Mouse (Mus musculus): ENCODE data around the gene Gm11627. TPM values are rescaled to one million over a fixed set of nuclear protein-coding genes. Genes with fewer than 3 reads are reported as not detected.

Gene Gm11627
- polyA plus RNA-seq, 1 experiment from 2014 or later = 8.9 TPM

GRCm38 (mm10) chr11:102539690-102540089 lies 39.6 kb downstream of the Gm11627 start:
- Histone ChIP-seq H3K4me3 (replicated peaks; ENCODE audit: low read depth, low read length) (no peak overlapping the region), H3K36me3 (ENCODE audit: insufficient read depth, low read length) (no peaks in the 10 kb centered on the region; the same call in 1 of the 2 replicates), H3K9ac (ENCODE audit: low read depth, low read length) (no peak overlapping the region), H3K27me3 (ENCODE audit: insufficient read depth, low read length) (no peaks in the 10 kb centered on the region), H3K27ac (no peak overlapping the region), H3K9me3 (replicated peaks; ENCODE audit: low read length) (no peaks in the 10 kb centered on the region), H3K4me2 (ENCODE audit: low read length) (no peak overlapping the region), H3K4me1 (replicated peaks; ENCODE audit: insufficient read depth, low read length) (no peaks in the 10 kb centered on the region)
- ATAC-seq (replicated peaks; ENCODE audit: low FRiP score, low read depth) (no peak), DNase-seq (ENCODE audit: low spot score) (no peak)
- no peak for TF ChIP-seq CTCF (IDR thresholded peaks at IDR 0.05; ENCODE audit: low read depth)
- 72% methylated on average over 1 of the region's 1 CpGs for WGBS

DNA sequence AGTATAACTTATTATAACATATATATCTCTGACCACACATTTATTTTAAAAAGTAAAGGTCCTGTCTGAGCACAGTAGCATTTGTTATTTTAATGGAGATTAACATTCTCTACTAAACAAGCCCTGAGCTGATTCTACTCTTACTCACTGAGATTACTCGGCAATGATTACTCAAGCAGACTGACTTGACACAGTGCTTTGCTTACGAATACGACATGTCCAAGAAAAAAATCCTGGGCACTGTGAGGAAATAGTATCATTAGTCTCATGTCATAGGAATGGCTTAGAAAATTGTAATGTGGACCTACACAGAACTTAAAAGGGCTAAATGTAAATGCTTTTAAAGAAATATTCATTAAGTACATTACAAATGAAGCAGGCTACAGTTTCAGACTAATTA lies 43.1 kb downstream of the Gm11627 start:
- no peak overlapping the region for H3K9ac ChIP-seq (ENCODE audit: low read depth, low read length)
- WGBS = 58% methylated on average over 3 of the region's 3 CpGs
- no peaks in the 10 kb centered on the region for H3K4me1 ChIP-seq (replicated peaks; ENCODE audit: insufficient read depth, low read length)
- H3K27me3 ChIP-seq (ENCODE audit: insufficient read depth, low read length) = no peaks in the 10 kb centered on the region
- no peaks in the 10 kb centered on the region for H3K9me3 ChIP-seq (replicated peaks; ENCODE audit: low read length)
- H3K4me2 ChIP-seq (ENCODE audit: low read length) = no peak overlapping the region
- H3K36me3 ChIP-seq (ENCODE audit: insufficient read depth, low read length) = no peaks in the 10 kb centered on the region; the same call in 1 of the 2 replicates
- H3K27ac ChIP-seq = no peak overlapping the region
- no peak for TF ChIP-seq CTCF (IDR thresholded peaks at IDR 0.05; ENCODE audit: low read depth)
- no peak overlapping the region for H3K4me3 ChIP-seq (replicated peaks; ENCODE audit: low read depth, low read length)
- no peak for DNase-seq (ENCODE audit: low spot score)
- ATAC-seq (replicated peaks; ENCODE audit: low FRiP score, low read depth) = no peak

DNA sequence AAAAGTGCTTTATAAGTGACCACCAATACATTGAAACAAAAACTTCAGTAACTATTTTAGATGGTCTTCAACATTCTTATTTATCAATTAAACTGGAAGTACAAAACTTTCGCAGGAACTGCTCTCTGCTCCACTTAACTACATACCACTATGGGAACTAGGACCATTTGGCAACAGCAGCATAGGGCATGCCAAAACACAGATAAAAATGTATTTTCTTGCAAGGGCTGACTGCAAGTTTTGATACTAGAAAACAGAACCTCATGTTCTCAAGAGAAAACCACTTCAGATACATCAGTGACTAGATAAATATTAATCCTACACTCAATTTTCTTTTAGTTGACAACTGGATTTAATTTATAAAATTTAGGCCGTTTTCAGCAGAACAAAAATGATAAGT lies 45.2 kb downstream of the Gm11627 start:
- no peak for TF ChIP-seq CTCF (IDR thresholded peaks at IDR 0.05; ENCODE audit: low read depth)
- Histone ChIP-seq H3K4me1 (replicated peaks; ENCODE audit: insufficient read depth, low read length) (no peaks in the 10 kb centered on the region), H3K27ac (no peak overlapping the region), H3K27me3 (ENCODE audit: insufficient read depth, low read length) (no peaks in the 10 kb centered on the region), H3K4me2 (ENCODE audit: low read length) (no peak overlapping the region), H3K9ac (ENCODE audit: low read depth, low read length) (no peak overlapping the region), H3K9me3 (replicated peaks; ENCODE audit: low read length) (no peaks in the 10 kb centered on the region), H3K4me3 (replicated peaks; ENCODE audit: low read depth, low read length) (no peak overlapping the region), H3K36me3 (ENCODE audit: insufficient read depth, low read length) (no peaks in the 10 kb centered on the region; the same call in 1 of the 2 replicates)
- 83% methylated on average over 2 of the region's 2 CpGs for WGBS
- DNase-seq (ENCODE audit: low spot score) (no peak), ATAC-seq (replicated peaks; ENCODE audit: low FRiP score, low read depth) (no peak)

DNA sequence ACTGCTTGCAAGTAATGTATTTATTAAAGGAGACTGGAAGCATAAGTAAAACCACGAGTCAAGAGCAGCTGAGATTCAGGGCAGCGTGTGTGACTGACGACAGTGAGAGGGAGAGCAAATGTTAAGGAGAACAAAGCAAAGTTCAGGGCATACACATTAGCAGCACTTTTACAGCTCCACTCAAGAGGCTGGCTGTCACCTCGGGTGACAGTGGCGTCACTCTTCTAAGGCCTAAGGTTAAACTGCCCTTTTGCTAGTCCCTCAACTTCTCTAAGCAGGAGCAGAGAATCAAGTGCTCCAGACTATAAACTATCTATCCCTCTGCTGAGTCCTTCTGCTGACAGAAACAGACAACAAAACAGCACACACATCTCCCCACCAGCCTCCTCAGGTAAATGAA lies 47.8 kb downstream of the Gm11627 start:
- Histone ChIP-seq H3K36me3 (ENCODE audit: insufficient read depth, low read length) (no peaks in the 10 kb centered on the region; the same call in 1 of the 2 replicates), H3K4me1 (replicated peaks; ENCODE audit: insufficient read depth, low read length) (0 out of 2 replicates have a peak, but pooled peaks cover 4% of the 10 kb centered on the region), H3K27me3 (ENCODE audit: insufficient read depth, low read length) (no peaks in the 10 kb centered on the region), H3K4me2 (ENCODE audit: low read length) (no peak overlapping the region), H3K27ac (peak overlapping the region; percentile 13; the same call in 1 of the 2 replicates), H3K9me3 (replicated peaks; ENCODE audit: low read length) (no peaks in the 10 kb centered on the region), H3K4me3 (replicated peaks; ENCODE audit: low read depth, low read length) (no peak overlapping the region), H3K9ac (ENCODE audit: low read depth, low read length) (no peak overlapping the region)
- no peak for DNase-seq (ENCODE audit: low spot score)
- no peak for ATAC-seq (replicated peaks; ENCODE audit: low FRiP score, low read depth)
- no peak for TF ChIP-seq CTCF (IDR thresholded peaks at IDR 0.05; ENCODE audit: low read depth)
- WGBS = 38% methylated on average over 5 of the region's 5 CpGs

Other genes with a start within 250 kb of the Gm11627 start
- 7.4 and 8.0 TPM in 2 replicates for gene Slc4a1, start 213.3 kb downstream of the Gm11627 start, polyA plus RNA-seq (2015; fragmentation: Nextera tagmentation; extraction: Ambion mirVana)
- gene Rundc3a, start 186.1 kb downstream of the Gm11627 start, polyA plus RNA-seq (2015; fragmentation: Nextera tagmentation; extraction: Ambion mirVana) = 7.0 and 9.2 TPM in 2 replicates
- gene Slc25a39, start 171.5 kb downstream of the Gm11627 start, polyA plus RNA-seq (2015; fragmentation: Nextera tagmentation; extraction: Ambion mirVana) = 352 and 383 TPM in 2 replicates
- gene Grn, start 149.1 kb downstream of the Gm11627 start, polyA plus RNA-seq (2015; fragmentation: Nextera tagmentation; extraction: Ambion mirVana) = 191 and 209 TPM in 2 replicates
- 5.9 and 6.4 TPM in 2 replicates for gene Fam171a2, start 131.8 kb downstream of the Gm11627 start, polyA plus RNA-seq (2015; fragmentation: Nextera tagmentation; extraction: Ambion mirVana)
- gene Itga2b, start 109.3 kb downstream of the Gm11627 start, polyA plus RNA-seq (2015; fragmentation: Nextera tagmentation; extraction: Ambion mirVana) = 12.1 and 12.9 TPM in 2 replicates
- gene Gpatch8, start 23.1 kb downstream of the Gm11627 start, polyA plus RNA-seq (2015; fragmentation: Nextera tagmentation; extraction: Ambion mirVana) = 25.1 and 29.6 TPM in 2 replicates
- 21.8 and 25.9 TPM in 2 replicates for gene Fzd2, start 24.9 kb upstream of the Gm11627 start, polyA plus RNA-seq (2015; fragmentation: Nextera tagmentation; extraction: Ambion mirVana)
- 0.32 and 0.36 TPM in 2 replicates for gene Meioc, start 84.3 kb upstream of the Gm11627 start, polyA plus RNA-seq (2015; fragmentation: Nextera tagmentation; extraction: Ambion mirVana)
- 35.3 and 42.8 TPM in 2 replicates for gene Ccdc43, start 118.3 kb upstream of the Gm11627 start, polyA plus RNA-seq (2015; fragmentation: Nextera tagmentation; extraction: Ambion mirVana)
- gene Adam11, start 182.0 kb upstream of the Gm11627 start, polyA plus RNA-seq (2015; fragmentation: Nextera tagmentation; extraction: Ambion mirVana) = 5.9 and 7.7 TPM in 2 replicates
- 44.2 and 47.1 TPM in 2 replicates for gene Gjc1, start 240.2 kb upstream of the Gm11627 start, polyA plus RNA-seq (2015; fragmentation: Nextera tagmentation; extraction: Ambion mirVana)

Data from kidney, postnatal 0 days (tissue).